Mouse (Mus musculus): ENCODE results near the gene Uhrf1bp1. TPM values are rescaled to one million over a fixed set of nuclear protein-coding genes. Genes with fewer than 3 reads are reported as not detected.

Uhrf1bp1 gene
- polyA plus RNA-seq, 1 experiment = 2.2 TPM

DNA sequence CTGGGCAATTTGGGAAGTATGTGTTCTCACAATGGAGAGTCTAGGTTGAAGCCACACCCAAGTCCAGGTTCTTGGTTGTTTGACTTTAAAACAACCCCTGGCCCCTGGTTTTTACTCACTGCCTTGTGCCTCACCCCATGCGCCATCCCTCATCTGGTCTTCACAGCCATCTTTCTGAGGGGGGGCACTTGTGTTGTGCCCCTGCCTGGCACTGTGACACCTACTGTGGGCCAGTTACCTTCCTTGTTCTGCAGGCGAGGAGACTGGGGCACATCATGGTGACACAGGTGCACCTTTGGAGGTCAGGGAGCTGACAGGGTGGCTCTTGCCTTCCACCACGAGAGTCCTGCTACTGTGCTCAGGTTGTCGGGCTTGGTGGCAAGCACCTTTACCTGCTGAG is 85.9 kb downstream of the Uhrf1bp1 start:
- DNase-seq (ENCODE audit: low read depth, low spot score) = no peak
- WGBS = 86% methylated on average over 4 of the region's 4 CpGs

DNA sequence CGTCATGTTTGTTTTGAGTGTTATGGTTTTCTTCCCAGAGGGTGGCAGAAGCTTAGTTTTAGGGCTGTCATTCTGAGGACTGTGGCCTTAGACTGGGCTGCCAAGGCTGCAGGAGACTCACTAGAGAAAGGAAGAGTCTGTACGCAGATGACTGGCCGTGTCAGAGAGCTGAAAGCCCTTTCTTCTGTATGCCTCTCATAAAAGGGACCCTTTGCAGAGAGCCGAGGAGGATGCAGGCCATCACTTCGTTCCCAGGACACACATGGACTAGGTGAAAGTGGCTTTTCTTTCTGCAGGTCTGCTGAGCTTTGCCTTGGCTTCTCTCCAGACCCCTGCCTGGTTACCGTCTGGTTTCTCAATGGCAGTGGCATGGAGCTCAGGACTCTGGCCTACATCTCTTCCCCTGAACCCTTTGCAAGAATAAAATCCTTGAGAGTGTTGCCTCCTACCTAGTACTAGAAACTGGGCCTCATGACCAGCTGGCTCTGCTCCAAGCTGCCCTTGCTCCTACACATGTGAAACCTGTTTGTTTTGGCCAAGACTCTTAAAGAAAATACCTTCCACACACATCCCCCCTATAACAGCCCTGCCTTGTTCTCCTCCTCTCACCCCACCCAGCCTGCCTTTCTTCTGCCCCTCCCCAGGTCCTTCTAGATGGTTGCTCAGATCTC is 89.4 kb downstream of the Uhrf1bp1 start:
- WGBS = 27% methylated on average over 6 of the region's 6 CpGs
- DNase-seq (ENCODE audit: low read depth, low spot score) = no peak

DNA sequence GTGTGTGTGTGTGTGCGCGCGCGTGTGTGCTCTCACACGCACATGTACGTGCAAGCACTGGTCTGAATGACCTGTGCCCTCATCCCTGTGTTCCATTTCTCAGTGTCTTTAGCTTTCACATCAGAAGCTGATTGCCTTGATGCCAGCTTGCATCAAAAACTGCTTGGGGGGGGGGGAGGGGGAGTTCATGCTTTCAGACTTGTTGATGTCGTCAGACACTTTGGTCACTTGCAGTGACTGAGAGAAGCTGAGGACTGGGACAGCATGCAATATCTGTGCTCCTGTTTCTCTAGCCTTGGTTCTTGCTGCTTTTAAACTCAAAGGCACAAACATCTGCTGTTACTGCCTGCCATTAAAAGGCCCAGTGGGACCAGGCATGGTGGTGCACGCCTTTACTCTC is 90.1 kb downstream of the Uhrf1bp1 start:
- DNase-seq (ENCODE audit: low read depth, low spot score) = no peak
- WGBS = 66% methylated on average over 8 of the region's 8 CpGs

DNA sequence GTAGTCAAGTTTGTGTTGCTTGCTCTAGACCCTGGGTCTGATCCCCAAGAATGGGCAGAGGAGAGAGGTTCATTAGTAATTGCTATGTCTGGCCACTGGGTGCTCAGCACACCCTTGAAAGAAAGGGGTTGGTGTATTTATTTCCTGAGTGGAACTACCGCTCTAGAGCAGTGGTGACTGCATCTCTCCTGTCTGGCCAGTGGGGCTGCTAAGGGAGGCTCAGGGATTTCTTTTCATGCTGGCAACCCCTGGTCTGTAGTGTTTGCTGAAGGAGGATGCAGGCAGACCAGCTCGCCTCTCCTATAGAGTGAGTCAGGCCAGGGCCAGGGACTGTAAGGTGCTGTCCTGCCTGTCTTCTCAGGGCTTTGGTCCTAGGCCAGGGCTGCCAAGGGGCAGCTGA is 90.9 kb downstream of the Uhrf1bp1 start:
- 78% methylated on average over 2 of the region's 2 CpGs for WGBS
- DNase-seq (ENCODE audit: low read depth, low spot score) = no peak

Other genes starting within 250 kb of the Uhrf1bp1 start
- 52.5 and 55.9 TPM in 2 replicates for gene Nudt3, start 232.9 kb upstream of the Uhrf1bp1 start, polyA plus RNA-seq (2012; rRNA removed)
- not detected in 2 replicates for gene RPS10-NUDT3, start 221.2 kb upstream of the Uhrf1bp1 start, polyA plus RNA-seq (2012; rRNA removed)
- gene Rps10, start 219.8 kb upstream of the Uhrf1bp1 start, polyA plus RNA-seq (2012; rRNA removed) = 1,233 and 1,275 TPM in 2 replicates
- gene Pacsin1, start 200.9 kb upstream of the Uhrf1bp1 start, polyA plus RNA-seq (2012; rRNA removed) = 1.1 and 1.2 TPM in 2 replicates
- 57.1 and 68.0 TPM in 2 replicates for gene Spdef, start 127.5 kb upstream of the Uhrf1bp1 start, polyA plus RNA-seq (2012; rRNA removed)
- gene D17Wsu92e, start 35.8 kb upstream of the Uhrf1bp1 start, polyA plus RNA-seq (2012; rRNA removed) = 78.2 and 81.5 TPM in 2 replicates
- 79.3 and 93.1 TPM in 2 replicates for gene Snrpc, start 18.3 kb upstream of the Uhrf1bp1 start, polyA plus RNA-seq (2012; rRNA removed)
- 19.8 and 27.3 TPM in 2 replicates for gene Anks1, start 52.9 kb downstream of the Uhrf1bp1 start, polyA plus RNA-seq (2012; rRNA removed)
- gene Taf11, start 53.4 kb downstream of the Uhrf1bp1 start, polyA plus RNA-seq (2012; rRNA removed) = 8.1 and 9.3 TPM in 2 replicates
- gene Tcp11, start 224.2 kb downstream of the Uhrf1bp1 start, polyA plus RNA-seq (2012; rRNA removed) = 1.0 and 1.3 TPM in 2 replicates